Mouse (Mus musculus): ENCODE data around the gene Ap1b1.
"Not testable (repeated sequence)": the region's sequence is repeated elsewhere in the genome, so short reads cannot be mapped to it uniquely, and the experiment has no call there.

The Ap1b1 gene

GRCm38 (mm10) chr11:5061413-5062139 is 75.0 kb downstream of the Ap1b1 start:
- peak; percentile 89 for DNase-seq (ENCODE audit: low read depth, low spot score)

DNA sequence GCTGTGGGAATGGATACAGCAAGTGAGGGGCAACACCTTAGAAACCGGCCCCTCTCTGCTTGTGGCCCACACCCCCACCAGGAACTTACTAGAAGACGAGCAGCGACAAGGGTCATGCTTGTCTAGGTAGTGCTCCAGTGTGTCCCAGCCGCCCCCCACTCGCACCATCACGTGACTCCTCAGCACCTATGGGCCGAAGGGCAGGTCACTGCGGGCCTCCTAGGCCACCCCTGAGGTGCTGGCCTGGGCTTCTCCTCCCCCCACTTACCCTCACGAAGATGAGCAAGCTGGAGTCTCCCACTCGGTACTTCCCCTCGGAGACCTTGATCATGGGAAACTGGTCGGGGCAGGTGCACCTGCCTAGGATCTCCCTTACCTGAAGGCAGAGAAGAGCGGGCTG is 75.7 kb downstream of the Ap1b1 start:
- DNase-seq (ENCODE audit: low read depth, low spot score): no peak

DNA sequence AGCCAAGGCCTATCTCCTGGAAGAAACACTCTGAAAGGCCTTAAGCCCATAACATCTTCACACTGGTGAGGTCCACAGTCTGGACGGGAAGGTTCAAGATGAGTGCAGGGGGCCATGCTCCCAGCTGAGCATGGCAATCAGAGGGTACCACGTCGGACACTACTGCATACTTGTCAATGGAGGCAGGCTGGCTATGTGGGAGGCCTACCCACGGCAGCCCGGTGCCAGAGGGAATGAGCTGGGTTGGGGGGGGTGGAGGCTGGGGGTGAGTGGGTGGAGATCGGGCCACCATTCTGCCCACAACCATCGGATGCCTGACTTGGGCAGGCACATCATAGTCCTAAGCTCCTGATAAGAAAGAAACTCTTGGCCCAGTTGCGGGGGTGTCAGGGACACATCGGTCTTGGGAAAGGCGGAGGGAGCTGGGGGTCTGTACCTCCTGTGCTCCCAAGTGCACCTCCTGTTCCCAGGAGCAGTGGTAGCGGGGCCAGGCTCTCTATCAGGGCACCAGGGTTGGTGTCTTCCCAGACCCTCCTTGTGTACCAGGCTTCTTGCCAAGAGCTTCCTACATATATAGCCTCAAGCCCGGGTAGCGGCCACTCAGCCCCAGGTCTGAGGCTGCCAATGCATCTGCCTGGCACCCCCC is 76.4 kb downstream of the Ap1b1 start:
- DNase-seq (ENCODE audit: low read depth, low spot score): no peak

- DNase-seq (ENCODE audit: low read depth, low spot score): no peak
Observed at GRCm38 (mm10) chr11:5063561-5064281, 77.1 kb downstream of the Ap1b1 start.

DNA sequence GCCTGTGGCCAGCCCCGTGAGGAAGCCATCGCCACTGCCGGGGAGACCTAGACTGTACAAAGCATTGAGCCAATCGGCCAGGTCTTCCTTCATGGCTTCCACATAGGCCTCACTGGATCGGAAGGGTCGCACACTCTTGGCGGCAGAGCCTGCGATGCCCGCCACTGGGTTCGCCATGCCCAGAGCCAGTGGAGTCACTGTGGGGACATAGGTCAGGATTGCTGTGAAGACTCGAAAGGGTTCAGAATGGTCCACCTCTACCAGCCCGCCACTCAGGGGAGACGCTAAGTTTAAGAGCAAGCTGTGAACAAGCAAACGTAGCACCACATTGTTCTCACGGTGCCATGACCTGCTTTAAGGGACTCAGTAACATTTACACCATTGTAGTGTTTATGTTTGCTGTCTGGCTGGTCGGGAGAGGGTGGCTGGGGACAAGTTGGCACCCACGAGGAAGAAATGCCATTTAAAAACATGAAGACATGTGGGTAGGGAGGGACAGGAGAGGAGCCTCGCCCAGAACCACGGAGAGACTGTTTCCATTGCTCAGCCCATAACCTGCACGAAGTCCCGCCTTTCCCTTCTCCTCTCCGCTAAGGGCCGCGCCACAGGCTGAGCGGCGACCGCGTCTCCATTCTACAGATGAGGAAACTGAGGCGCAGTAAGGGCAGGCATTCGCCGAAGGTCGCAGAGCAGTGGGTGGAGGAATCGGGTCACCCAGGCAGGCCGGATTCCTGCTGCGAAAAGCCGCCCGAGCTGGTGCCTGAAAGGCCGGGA is 77.8 kb downstream of the Ap1b1 start:
- no peak for DNase-seq (ENCODE audit: low read depth, low spot score)

DNA sequence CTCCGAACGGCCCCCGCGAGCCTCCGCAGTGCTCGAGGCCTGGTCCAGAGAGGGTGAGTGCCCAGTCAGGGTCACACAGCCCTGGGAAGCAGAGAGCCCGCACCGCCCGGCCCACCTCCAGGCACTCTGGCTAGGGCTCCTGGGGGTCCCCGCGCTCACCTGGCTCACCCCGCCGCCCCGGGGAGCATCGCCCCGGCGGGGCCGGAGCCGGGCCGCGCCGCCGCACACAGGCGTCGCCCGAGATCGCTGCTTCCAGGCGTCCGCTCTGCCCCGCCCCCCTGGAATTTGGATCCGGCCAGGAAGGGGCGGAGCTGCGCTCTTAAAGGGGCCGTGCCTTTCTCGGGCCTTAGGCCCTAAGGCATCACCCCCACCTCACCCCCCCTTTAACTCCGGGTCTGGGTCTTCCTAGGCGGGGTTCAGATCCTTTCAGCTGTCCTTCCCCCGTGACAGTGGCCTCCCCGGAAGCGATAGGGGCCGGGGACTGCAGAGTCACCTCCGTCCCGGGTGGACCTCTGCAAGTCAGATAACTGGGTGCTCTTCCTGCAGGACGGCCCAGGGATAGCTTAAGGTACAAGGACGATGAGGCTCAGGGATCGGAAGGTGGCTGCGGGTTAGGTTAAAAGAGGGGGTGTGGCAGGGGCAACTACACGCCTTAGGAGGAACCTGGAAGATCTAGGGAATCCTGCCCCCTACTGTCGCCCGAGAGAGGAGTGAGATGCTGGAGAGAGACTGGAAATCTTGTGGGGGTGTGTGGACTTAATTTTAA is 78.6 kb downstream of the Ap1b1 start, which contains the start of gene Gas2l1:
TSS of gene Gas2l1 (minus strand) at position 272 of the 766 bp plus-strand sequence.
- peak; percentile 65 for DNase-seq (ENCODE audit: low read depth, low spot score)

DNA sequence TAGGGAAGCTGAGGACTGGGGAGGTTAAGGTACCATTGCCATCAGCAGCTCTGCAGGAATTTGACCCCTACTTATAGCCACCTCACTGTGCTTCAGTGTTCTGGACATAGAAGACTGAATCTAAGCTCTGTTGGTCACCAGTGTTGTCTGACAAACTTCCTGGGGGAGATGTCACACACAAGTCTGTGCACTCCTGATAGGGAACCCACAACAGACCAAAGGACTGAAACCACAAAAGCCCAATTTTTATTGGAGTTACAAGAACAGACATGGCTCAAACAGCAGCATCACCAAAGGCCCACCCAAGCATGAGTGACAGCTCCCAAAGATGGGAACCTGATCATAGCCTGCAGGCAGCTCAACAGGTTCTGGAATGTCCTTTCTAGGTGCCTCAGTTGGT is 80.4 kb downstream of the Ap1b1 start:
- DNase-seq (ENCODE audit: low read depth, low spot score): no peak

DNA sequence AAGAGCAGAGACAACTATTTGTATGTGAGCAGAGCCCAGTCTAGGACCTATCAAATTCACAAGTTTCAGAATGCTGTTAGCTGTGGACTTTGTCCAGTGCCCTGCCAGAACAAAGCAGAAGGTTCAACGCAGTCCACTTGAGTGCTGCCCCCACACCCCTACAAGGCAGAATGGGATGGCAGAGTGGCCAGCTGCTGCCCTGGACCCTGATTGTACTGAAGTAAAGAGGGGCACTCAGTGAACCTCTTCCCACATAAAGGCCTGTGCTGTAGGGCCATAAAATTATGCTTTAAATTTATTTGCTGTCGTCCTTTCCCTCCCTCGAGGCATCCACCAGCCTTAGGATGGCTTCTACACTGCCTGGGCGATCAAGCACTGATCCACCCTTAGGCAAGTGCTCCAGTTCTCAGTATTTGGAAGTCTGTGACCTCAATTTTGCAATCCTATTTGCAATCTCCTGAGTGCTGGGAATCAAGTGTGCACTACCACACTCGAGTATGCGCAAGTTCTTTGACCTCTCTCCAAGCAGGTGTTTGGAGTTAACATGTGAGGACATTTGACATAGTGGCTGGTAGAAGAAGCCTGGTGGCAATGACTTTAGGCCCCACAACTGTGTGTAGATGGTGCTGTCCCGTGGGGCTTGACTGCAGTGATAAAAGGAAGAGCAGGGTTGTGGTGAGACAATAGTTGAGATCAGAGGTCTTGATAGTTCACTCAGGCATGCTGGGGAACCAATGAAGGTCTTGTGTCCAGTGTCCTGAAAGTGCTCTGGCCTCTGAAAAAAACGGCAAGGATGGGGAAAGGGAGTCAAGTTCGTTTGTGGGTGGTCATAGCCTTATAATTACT is 81.7 kb downstream of the Ap1b1 start:
- no peak for DNase-seq (ENCODE audit: low read depth, low spot score)

DNA sequence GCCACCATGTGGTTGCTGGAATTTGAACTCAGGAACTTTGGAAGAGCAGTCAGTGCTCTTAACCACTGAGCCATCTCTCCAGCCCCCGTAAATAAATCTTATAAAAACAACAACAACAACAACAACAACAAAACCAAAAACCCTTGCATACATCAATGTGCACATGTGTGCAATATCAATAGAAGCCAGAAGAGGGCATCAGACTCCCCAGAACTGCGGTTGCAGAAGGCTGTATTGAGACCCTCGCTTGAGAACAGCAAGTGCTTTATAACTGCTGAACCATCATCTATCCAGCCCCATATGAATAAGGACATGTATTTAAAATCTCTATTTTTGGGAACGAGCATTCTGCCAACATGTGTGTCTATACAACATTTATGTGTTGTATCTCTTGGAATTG is 88.3 kb downstream of the Ap1b1 start:
- DNase-seq (ENCODE audit: low read depth, low spot score): no peak

DNA sequence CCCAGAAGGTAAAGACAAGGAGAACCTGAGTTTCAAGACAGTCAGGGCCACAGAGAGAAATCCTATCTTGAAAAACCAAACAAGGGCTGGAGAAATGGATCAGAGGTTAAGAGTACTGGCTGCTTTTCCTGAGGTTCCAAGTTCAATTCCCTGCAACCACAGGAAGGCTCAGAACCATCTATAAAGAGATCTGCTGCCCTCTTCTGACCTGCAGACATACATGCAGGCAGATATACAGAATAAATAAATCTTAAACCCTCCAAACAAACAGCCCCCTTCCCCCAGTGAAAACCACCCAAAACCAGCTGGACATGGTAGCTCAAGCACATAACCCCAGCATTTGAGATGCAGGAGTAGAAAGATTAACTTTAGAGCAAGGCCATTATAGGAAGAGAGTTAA is 89.1 kb downstream of the Ap1b1 start:
- no peak for DNase-seq (ENCODE audit: low read depth, low spot score)

- not testable (repeated sequence) for DNase-seq (ENCODE audit: low read depth, low spot score)
Observed at GRCm38 (mm10) chr11:5076843-5077242, 90.2 kb downstream of the Ap1b1 start.

GRCm38 (mm10) chr11:5089147-5089546 is 102.5 kb downstream of the Ap1b1 start:
- DNase-seq (ENCODE audit: low read depth, low spot score): no peak

DNA sequence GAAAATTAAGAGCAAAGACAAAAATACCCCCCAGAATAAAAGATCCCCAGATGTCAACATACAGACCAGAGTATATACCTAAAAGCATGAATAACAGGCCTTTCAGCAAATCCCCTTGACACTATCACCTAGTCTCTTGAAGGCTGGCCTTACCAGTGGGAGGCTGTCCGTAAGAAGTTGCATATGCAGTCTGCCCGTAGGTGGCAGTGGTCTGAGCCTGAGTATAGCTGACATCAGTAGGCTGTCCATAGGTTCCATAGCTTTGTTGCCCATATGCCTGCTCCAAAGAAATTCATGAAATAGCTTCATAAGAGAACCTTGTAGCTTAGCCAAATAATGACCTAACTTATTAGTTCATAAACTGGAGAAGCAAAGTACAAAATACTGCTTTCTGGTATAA is 105.1 kb downstream of the Ap1b1 start:
- no peak for DNase-seq (ENCODE audit: low read depth, low spot score)

All from skeletal muscle tissue, adult 2 months (tissue).